Mouse (Mus musculus): Measurements from ENCODE around the gene Aldh1l1.

GRCm38 (mm10) chr6:90575261-90575715, 89.1 kb downstream of the Aldh1l1 start:
- no peak for TF ChIP-seq POLR2A (IDR thresholded peaks at IDR 0.05; ENCODE audit: low read depth, low read length)
- peak; percentile 79 for TF ChIP-seq CTCF (conservative IDR thresholded peaks at IDR 0.05; ENCODE audit: insufficient read depth, insufficient read length, low read depth, low read length)

Data from kidney, adult 2 months (tissue).